Mouse (Mus musculus) pancreas, adult 10 weeks (tissue): ENCODE data around the gene Rbbp5. TPM values are rescaled to one million over a fixed set of nuclear protein-coding genes. Genes with fewer than 3 reads are reported as not detected.

Source experiments
- polyA plus RNA-seq: library from polyadenylated mRNA; stranded (reverse); fragments of 350-450 nt; fragmentation: Illumina TruSeq; extraction: RNeasy Lipid Tissue Mini Kit (QIAGEN cat#74804); gene quantifications from one replicate; pipeline ENCODE4 v1.2.3, GENCODE M21; 2015; ENCODE audit warnings: low read depth, low replicate concordance; ENCODE audit not compliant: insufficient read depth

The Rbbp5 gene
- 8.9 TPM for polyA plus RNA-seq

DNA sequence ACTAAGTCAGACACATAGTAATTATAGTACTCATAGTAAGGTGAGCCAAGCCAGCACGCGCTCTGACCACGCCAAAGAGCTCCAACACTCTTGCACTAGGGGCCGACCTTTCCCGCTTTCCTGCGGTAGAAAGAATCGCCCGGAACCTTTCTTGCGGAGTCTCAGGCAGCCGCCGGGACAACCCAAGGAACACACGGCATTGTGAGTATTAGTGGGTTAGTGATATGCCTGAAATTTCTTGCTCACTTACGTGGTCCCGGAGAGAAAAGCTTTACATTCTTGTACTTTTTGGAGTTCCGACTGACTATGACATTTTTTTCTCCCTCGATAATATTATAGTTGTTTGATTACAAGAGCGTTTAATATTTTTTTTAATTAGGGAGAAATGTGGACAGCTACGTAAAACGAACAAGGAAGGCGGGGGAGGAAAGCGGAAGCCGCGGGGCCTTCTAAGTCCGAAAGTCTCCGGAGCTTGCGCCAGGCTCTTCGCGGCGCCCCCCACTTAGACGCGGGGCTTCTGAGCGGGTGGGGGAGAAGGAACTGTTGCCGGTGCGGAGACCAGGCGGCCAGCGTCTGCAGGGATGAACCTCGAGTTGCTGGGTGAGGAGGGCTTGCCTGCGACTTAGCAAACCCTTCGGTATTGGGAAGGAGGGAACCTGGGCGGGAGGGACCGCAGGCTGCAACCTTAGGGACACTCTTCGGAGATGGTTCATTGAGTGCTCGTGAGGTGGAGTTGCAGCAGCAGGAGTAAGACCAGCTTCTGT is at the start of gene Rbbp5:
Gene Rbbp5 (plus strand): TSS at position 438 of the 764 bp plus-strand sequence.

DNA sequence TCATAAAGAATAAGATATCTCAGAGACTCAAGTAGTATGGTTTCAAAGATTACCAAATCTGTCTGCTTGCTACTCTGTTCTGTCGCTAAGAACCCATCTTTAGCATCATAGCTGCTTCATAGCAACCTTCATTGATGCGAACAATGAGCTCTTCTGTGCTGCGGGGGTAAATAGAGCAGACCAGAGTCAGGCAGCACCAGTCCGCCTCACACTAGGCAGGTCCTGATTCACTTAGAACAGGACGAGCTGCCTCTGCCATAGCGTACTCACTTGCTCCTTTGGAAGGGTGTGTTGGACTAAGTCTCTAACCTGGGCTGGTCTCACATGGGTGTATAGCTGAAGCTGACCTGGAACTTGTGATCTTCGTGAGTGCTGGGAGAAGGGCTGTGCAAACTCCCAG is 28.9 kb downstream of the Rbbp5 start, which contains the start of gene Tmem81:
Gene Tmem81 (plus strand): TSS at position 173 of the 400 bp plus-strand sequence.

GRCm38 (mm10) chr1:132542762-132543306 is 65.7 kb downstream of the Rbbp5 start, which contains the start of gene Cntn2:
Cntn2 (minus strand) TSS chr1:132543256.

Other genes with a start within 250 kb of the Rbbp5 start
- not detected for gene Gm10188, start 247.6 kb upstream of the Rbbp5 start, polyA plus RNA-seq
- gene Klhdc8a, start 178.7 kb upstream of the Rbbp5 start, polyA plus RNA-seq: 0.92 TPM
- gene Nuak2, start 161.2 kb upstream of the Rbbp5 start, polyA plus RNA-seq: 1.7 TPM
- 6.9 TPM for gene Tmcc2, start 86.1 kb upstream of the Rbbp5 start, polyA plus RNA-seq
- 3.6 TPM for gene Dstyk, start 59.8 kb upstream of the Rbbp5 start, polyA plus RNA-seq
- gene Tmem81, start 28.9 kb downstream of the Rbbp5 start, polyA plus RNA-seq: 3.6 TPM
- gene Cntn2, start 65.9 kb downstream of the Rbbp5 start, polyA plus RNA-seq: not detected